Mouse (Mus musculus): ENCODE measurements around the gene Pla2r1. TPM values are rescaled to one million over a fixed set of nuclear protein-coding genes. Genes with fewer than 3 reads are reported as not detected.

Pla2r1 gene
- total RNA-seq (2022), result 10 to 100 TPM in 1 of 4 experiments, 1 to 10 TPM in 3; 3.9 to 12.5 (median 6.5) TPM

GRCm38 (mm10) chr2:60552902-60553682 is at the start of gene Pla2r1:
Pla2r1 (minus strand) TSS chr2:60553308.
- peak; percentile 44 for DNase-seq

- DNase-seq, result no peak
These were observed 48.2 kb upstream of the Pla2r1 start for GRCm38 (mm10) chr2:60601326-60601725.

GRCm38 (mm10) chr2:60600863-60601262 is 47.8 kb upstream of the Pla2r1 start:
- no peak for DNase-seq

- no peak for DNase-seq
These were observed 30.3 kb upstream of the Pla2r1 start for GRCm38 (mm10) chr2:60583416-60583815.

GRCm38 (mm10) chr2:60554561-60554960 is 1.5 kb upstream of the Pla2r1 start:
- DNase-seq, result no peak

- DNase-seq, result no peak
These were observed 769 bp downstream of the Pla2r1 start for GRCm38 (mm10) chr2:60552177-60552901.

GRCm38 (mm10) chr2:60551673-60552072 is 1.4 kb downstream of the Pla2r1 start:
- DNase-seq, result no peak

- DNase-seq, result no peak
These were observed 2.6 kb downstream of the Pla2r1 start for GRCm38 (mm10) chr2:60550521-60550920.

GRCm38 (mm10) chr2:60549851-60550250 is 3.3 kb downstream of the Pla2r1 start:
- DNase-seq, result no peak

GRCm38 (mm10) chr2:60546082-60546481 is 7.0 kb downstream of the Pla2r1 start:
- no peak for DNase-seq

- no peak for DNase-seq
These were observed 9.1 kb downstream of the Pla2r1 start for GRCm38 (mm10) chr2:60544006-60544405.

GRCm38 (mm10) chr2:60541745-60542144 is 11.4 kb downstream of the Pla2r1 start:
- DNase-seq, result no peak

GRCm38 (mm10) chr2:60540346-60540745 is 12.8 kb downstream of the Pla2r1 start:
- no peak for DNase-seq

GRCm38 (mm10) chr2:60538710-60539109 is 14.4 kb downstream of the Pla2r1 start:
- no peak for DNase-seq

GRCm38 (mm10) chr2:60538274-60538673 is 14.8 kb downstream of the Pla2r1 start:
- no peak for DNase-seq

- no peak for DNase-seq
These were observed 18.4 kb downstream of the Pla2r1 start for GRCm38 (mm10) chr2:60534755-60535154.

GRCm38 (mm10) chr2:60533026-60533425 is 20.1 kb downstream of the Pla2r1 start:
- DNase-seq, result no peak

GRCm38 (mm10) chr2:60532495-60532894 is 20.6 kb downstream of the Pla2r1 start:
- no peak for DNase-seq

GRCm38 (mm10) chr2:60515817-60516216 is 37.3 kb downstream of the Pla2r1 start:
- DNase-seq, result no peak

- DNase-seq, result no peak
These were observed 38.2 kb downstream of the Pla2r1 start for GRCm38 (mm10) chr2:60514863-60515262.

- DNase-seq, result no peak
These were observed 42.4 kb downstream of the Pla2r1 start for GRCm38 (mm10) chr2:60510718-60511117.

- DNase-seq, result no peak
These were observed 48.0 kb downstream of the Pla2r1 start for GRCm38 (mm10) chr2:60505145-60505544.

- DNase-seq, result no peak
These were observed 48.4 kb downstream of the Pla2r1 start for GRCm38 (mm10) chr2:60504718-60505117.

- DNase-seq, result peak; percentile 11
These were observed 49.1 kb downstream of the Pla2r1 start for GRCm38 (mm10) chr2:60503991-60504390.
